Mouse (Mus musculus): ENCODE data around the gene Slc35f4. TPM values are rescaled to one million over a fixed set of nuclear protein-coding genes. Genes with fewer than 3 reads are reported as not detected.

Gene Slc35f4
- total and polyA plus RNA-seq, 3 experiments, result not detected

- H3K9me3 ChIP-seq (replicated peaks; ENCODE audit: low read length), result no peaks in the 10 kb centered on the region
- in situ Hi-C loops (cut with MboI; ENCODE audit: low pct_ligation_motif_present, low pct_unique_long_range_greater_than_20kb, low sequenced_read_pairs) (no loop called here), dilution Hi-C loops (cut with MboI; ENCODE audit: extremely low pct_ligation_motif_present, extremely low pct_unique_long_range_greater_than_20kb, low sequenced_read_pairs) (no loop called here)
- H3K27ac ChIP-seq (ENCODE audit: insufficient read depth, low read depth), result no peak overlapping the region
- H3K4me3 ChIP-seq (replicated peaks in 1 of 3; ENCODE audit: low read depth in 2 of 3, low read length in 2 of 3, poor library complexity in 1 of 3), result no peak overlapping the region
- TF ChIP-seq NELFE (IDR thresholded peaks at IDR 0.05; ENCODE audit: low read depth, low read length) (no peak), TBP (conservative IDR thresholded peaks at IDR 0.05; ENCODE audit: low read depth, low read length) (no peak), EP300 (IDR thresholded peaks at IDR 0.05; ENCODE audit: low read length) (no peak), CTCF (conservative IDR thresholded peaks at IDR 0.05 in 1 of 2, IDR thresholded peaks at IDR 0.05 in 1 of 2; ENCODE audit: low read depth in 2 of 2, low read length in 2 of 2) (no peak), MAX (IDR thresholded peaks at IDR 0.05; ENCODE audit: low read length) (no peak)
- H3K4me1 ChIP-seq (ENCODE audit: control insufficient read depth in 1 of 2, insufficient read depth in 2 of 2), result peaks cover 1 to 9% of the 10 kb centered on the region in 2 experiments; a peak in 3 of 4 replicates
- H3K27me3 ChIP-seq (replicated peaks), result no peaks in the 10 kb centered on the region
- H3K36me3 ChIP-seq (replicated peaks in 1 of 2; ENCODE audit: control insufficient read depth in 1 of 2, insufficient read depth in 1 of 2, low read length in 1 of 2), result no peaks in the 10 kb centered on the region
- DNase-seq (ENCODE audit: extremely low read depth), result no peak
- H3K4me2 ChIP-seq (ENCODE audit: insufficient read depth, low read depth, poor library complexity, severe bottlenecking), result no peak overlapping the region
- no peak overlapping the region for H3K9ac ChIP-seq (ENCODE audit: insufficient read depth, low read depth)
- no peaks in the 10 kb centered on the region for H3K79me2 ChIP-seq (replicated peaks; ENCODE audit: control insufficient read depth, extremely low read depth, insufficient read depth, poor library complexity, severe bottlenecking)
These were observed 220.1 kb downstream of the Slc35f4 start for GRCm38 (mm10) chr14:49305534-49306409.

- Histone ChIP-seq H3K36me3 (replicated peaks in 1 of 2; ENCODE audit: control insufficient read depth in 1 of 2, insufficient read depth in 1 of 2, low read length in 1 of 2) (no peaks in the 10 kb centered on the region), H3K27me3 (replicated peaks) (no peaks in the 10 kb centered on the region), H3K4me3 (replicated peaks in 1 of 3; ENCODE audit: low read depth in 2 of 3, low read length in 2 of 3, poor library complexity in 1 of 3) (no peak overlapping the region), H3K9me3 (replicated peaks; ENCODE audit: low read length) (no peaks in the 10 kb centered on the region), H3K79me2 (replicated peaks; ENCODE audit: control insufficient read depth, extremely low read depth, insufficient read depth, poor library complexity, severe bottlenecking) (no peaks in the 10 kb centered on the region), H3K4me2 (ENCODE audit: insufficient read depth, low read depth, poor library complexity, severe bottlenecking) (no peak overlapping the region), H3K9ac (ENCODE audit: insufficient read depth, low read depth) (no peak overlapping the region), H3K27ac (ENCODE audit: insufficient read depth, low read depth) (no peak overlapping the region), H3K4me1 (ENCODE audit: control insufficient read depth in 1 of 2, insufficient read depth in 2 of 2) (peaks cover 3 to 10% of the 10 kb centered on the region in 2 experiments; a peak in 3 of 4 replicates)
- dilution Hi-C loops (cut with MboI; ENCODE audit: extremely low pct_ligation_motif_present, extremely low pct_unique_long_range_greater_than_20kb, low sequenced_read_pairs), result no loop called here
- TF ChIP-seq SMC3 (IDR thresholded peaks at IDR 0.05; ENCODE audit: low read depth, low read length), result no peak
- no peak for TF ChIP-seq POLR2AphosphoS2 (IDR thresholded peaks at IDR 0.05; ENCODE audit: low read depth, low read length)
- TF ChIP-seq HCFC1 (IDR thresholded peaks at IDR 0.05; ENCODE audit: low read depth, low read length), result no peak
- no peak for TF ChIP-seq MXI1 (IDR thresholded peaks at IDR 0.05; ENCODE audit: low read depth, low read length)
- no peak for TF ChIP-seq MEF2A (IDR thresholded peaks at IDR 0.05; ENCODE audit: borderline replicate concordance, low read depth, low read length)
- TF ChIP-seq TBP (conservative IDR thresholded peaks at IDR 0.05; ENCODE audit: low read depth, low read length), result no peak
- TF ChIP-seq BHLHE40 (IDR thresholded peaks at IDR 0.05; ENCODE audit: low read depth, low read length), result no peak
- no peak for TF ChIP-seq ZKSCAN1 (IDR thresholded peaks at IDR 0.05; ENCODE audit: borderline replicate concordance, low read depth, low read length)
- TF ChIP-seq GABPA (IDR thresholded peaks at IDR 0.05; ENCODE audit: insufficient replicate concordance, low read depth, low read length), result no peak
- no peak for TF ChIP-seq ZC3H11A (IDR thresholded peaks at IDR 0.05; ENCODE audit: low read depth, low read length)
- TF ChIP-seq MAX (IDR thresholded peaks at IDR 0.05; ENCODE audit: low read length), result no peak
- in situ Hi-C loops (cut with MboI; ENCODE audit: low pct_ligation_motif_present, low pct_unique_long_range_greater_than_20kb, low sequenced_read_pairs), result no loop called here
- DNase-seq (ENCODE audit: extremely low read depth), result no peak
These were observed 223.5 kb downstream of the Slc35f4 start for GRCm38 (mm10) chr14:49302271-49302857.

All from CH12.LX (cell line).